Mouse (Mus musculus) limb, embryonic 13.5 days (tissue): Measurements from ENCODE around the gene Xpo4. TPM values are rescaled to one million over a fixed set of nuclear protein-coding genes. Genes with fewer than 3 reads are reported as not detected.

ENCODE experiments used
- ATAC-seq: fragments of 200-750 bp; cut with Nextera tagmentation; 2 replicates; pipeline ENCODE4 v1.8.0; 2017; ENCODE audit warnings: low read depth, moderate number of reproducible peaks, moderate TSS enrichment; ENCODE audit not compliant: low FRiP score
- H3K27ac ChIP-seq: fragments of 300-500 bp; sonication (generic); 2 replicates; pipeline ENCODE4 v1.5.1; 2015; ENCODE audit warnings: inconsistent platforms, mild to moderate bottlenecking, moderate library complexity
- H3K27me3 ChIP-seq: fragments of 300-500 bp; sonication (generic); 2 replicates; pipeline ENCODE4 v1.6.1; 2015; ENCODE audit warnings: mild to moderate bottlenecking, inconsistent platforms
- H3K36me3 ChIP-seq: fragments of 300-500 bp; sonication (generic); 2 replicates; pipeline ENCODE4 v1.6.1; 2015; ENCODE audit warnings: inconsistent platforms, mild to moderate bottlenecking, moderate library complexity
- H3K4me1 ChIP-seq: fragments of 300-500 bp; sonication (generic); 2 replicates; pipeline ENCODE4 v1.6.1; 2015; ENCODE audit warnings: inconsistent platforms
- H3K4me2 ChIP-seq: fragments of 300-500 bp; sonication (generic); replicated peaks from 2 replicates; pipeline ENCODE4 v1.6.1; 2015; ENCODE audit warnings: inconsistent platforms, mild to moderate bottlenecking, moderate library complexity
- H3K4me3 ChIP-seq: fragments of 300-500 bp; sonication (generic); 2 replicates; pipeline ENCODE4 v1.5.1; 2015; ENCODE audit warnings: moderate library complexity, mild to moderate bottlenecking, inconsistent platforms
- H3K9ac ChIP-seq: fragments of 300-500 bp; sonication (generic); 2 replicates; pipeline ENCODE4 v1.6.1; 2015; ENCODE audit warnings: mild to moderate bottlenecking, inconsistent platforms
- H3K9me3 ChIP-seq: fragments of 300-500 bp; sonication (generic); 2 replicates; pipeline ENCODE4 v1.6.1; 2016; ENCODE audit warnings: inconsistent platforms
- WGBS: fragments of 180-500 bp; shearing (Covaris S2); methylation state at CpG from one replicate; pipeline ENCODE4 v1.1.7; 2015; 5-methylcytosine and 5-hydroxymethylcytosine counted together
- polyA plus RNA-seq: library from polyadenylated mRNA; unstranded; fragments of >200 nt; fragmentation: Nextera tagmentation; extraction: Ambion mirVana; gene quantifications from 2 replicates; pipeline ENCODE4 v1.2.1, GENCODE M21; 2015

Xpo4 gene
- polyA plus RNA-seq, 1 experiment from 2014 or later: 26.4 TPM

DNA sequence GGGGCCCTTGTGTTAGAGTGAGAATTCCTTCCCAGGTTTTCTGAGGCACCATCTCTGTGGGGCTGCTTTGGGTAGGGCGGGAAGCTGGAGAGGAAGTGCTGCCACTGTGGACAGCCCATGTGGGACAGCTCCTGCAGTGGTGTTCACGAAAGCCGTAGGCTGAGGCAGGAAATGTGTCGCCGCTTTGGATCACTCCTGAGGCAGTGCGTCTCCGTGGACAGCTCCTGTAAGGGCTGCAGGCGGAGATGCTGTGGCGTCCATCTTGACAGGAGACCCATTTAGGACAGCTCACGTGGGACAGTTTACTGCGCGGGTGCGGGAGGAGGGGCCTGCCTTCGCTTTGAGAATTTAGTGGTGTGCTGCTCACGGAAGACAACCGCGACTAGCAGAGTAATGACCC, 119.7 kb downstream of the Xpo4 start:
- Histone ChIP-seq H3K4me3 (no peak overlapping the region), H3K27ac (no peak overlapping the region), H3K27me3 (no peaks in the 10 kb centered on the region), H3K9ac (no peak overlapping the region), H3K9me3 (0 out of 2 replicates have a peak, but pooled peaks cover 5% of the 10 kb centered on the region), H3K4me1 (peaks cover 18% of the 10 kb centered on the region), H3K4me2 (no peak overlapping the region), H3K36me3 (peaks cover 35% of the 10 kb centered on the region)
- ATAC-seq: no peak
- 85% methylated on average over 17 of the region's 17 CpGs for WGBS

DNA sequence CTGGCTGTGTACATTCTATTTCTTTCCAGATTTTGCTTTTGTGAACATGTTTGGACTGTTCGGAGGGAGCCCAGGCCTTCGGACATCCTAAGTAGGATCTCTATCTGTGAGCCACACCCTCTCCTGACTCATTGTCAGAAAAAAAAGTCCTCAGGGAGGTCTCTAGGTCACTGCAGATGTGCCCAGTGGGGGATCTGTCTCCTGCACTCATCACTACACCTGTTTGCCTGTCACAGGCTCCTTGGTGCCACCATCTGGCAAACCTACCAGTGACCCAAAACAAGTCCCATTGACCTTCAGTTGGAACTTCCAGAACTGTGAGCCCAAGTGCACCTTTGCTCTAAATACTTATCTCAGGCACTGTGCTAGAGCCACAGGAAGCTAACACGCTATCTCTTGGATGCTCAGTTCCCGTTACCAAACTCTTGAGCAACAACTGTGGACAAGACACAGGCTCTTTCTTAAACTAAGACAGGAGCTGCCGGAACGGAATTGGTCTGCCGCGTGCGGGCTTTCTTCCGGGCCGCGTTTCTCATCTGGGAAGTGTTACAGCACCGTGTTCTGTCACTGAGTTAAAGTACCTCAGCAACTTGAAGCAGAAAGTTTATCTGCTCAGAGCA, 121.7 kb downstream of the Xpo4 start:
- no peak overlapping the region for H3K4me3 ChIP-seq
- H3K9me3 ChIP-seq: 0 out of 2 replicates have a peak, but pooled peaks cover 5% of the 10 kb centered on the region
- H3K9ac ChIP-seq: no peak overlapping the region
- H3K36me3 ChIP-seq: peaks cover 18% of the 10 kb centered on the region
- WGBS: 93% methylated on average over 13 of the region's 13 CpGs
- no peak overlapping the region for H3K4me2 ChIP-seq
- ATAC-seq: no peak
- no peak overlapping the region for H3K27ac ChIP-seq
- H3K4me1 ChIP-seq: peaks cover 18% of the 10 kb centered on the region
- H3K27me3 ChIP-seq: no peaks in the 10 kb centered on the region

DNA sequence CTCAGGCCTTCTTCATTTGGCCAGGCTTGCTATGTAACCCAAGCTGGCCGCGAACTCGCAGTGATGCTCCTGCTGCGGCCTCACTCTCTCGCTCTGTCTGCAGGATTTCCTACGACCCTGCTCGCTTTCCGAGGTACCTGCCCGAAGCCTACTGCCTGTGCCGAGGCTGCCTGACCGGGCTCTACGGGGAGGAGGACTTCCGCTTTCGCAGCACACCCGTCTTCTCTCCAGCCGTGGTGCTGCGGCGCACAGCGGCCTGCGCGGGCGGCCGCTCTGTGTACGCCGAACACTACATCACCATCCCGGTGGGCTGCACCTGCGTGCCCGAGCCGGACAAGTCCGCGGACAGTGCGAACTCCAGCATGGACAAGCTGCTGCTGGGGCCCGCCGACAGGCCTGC, 123.0 kb downstream of the Xpo4 start:
- H3K27me3 ChIP-seq: no peaks in the 10 kb centered on the region
- WGBS: 68% methylated on average over 34 of the region's 34 CpGs

DNA sequence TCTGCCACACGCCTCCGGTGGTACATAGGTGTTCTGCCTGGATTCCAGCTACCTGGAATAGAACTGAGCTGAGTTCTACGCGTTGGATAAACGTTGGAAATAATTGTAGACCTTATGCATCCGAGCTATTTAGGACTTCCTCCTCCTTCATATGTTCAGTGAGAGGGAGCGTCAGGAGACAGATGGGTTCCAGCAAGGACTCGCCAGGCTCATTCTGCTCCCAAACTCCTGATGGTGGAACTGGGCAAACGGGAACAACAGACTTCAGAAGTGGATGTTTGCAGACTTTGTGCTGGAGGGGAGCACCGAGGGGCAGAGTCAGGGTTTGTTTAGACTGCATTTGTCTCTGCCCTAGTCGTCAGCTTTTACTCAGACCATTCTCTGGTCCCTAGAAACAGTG, 124.5 kb downstream of the Xpo4 start:
- 89% methylated on average over 11 of the region's 11 CpGs for WGBS
- no peak overlapping the region for H3K27ac ChIP-seq
- H3K9ac ChIP-seq: no peak overlapping the region
- H3K4me2 ChIP-seq: no peak overlapping the region
- H3K4me1 ChIP-seq: peaks cover 18% of the 10 kb centered on the region
- H3K27me3 ChIP-seq: no peaks in the 10 kb centered on the region
- ATAC-seq: no peak
- H3K9me3 ChIP-seq: 0 out of 2 replicates have a peak, but pooled peaks cover 5% of the 10 kb centered on the region
- H3K36me3 ChIP-seq: peaks cover 13% of the 10 kb centered on the region
- no peak overlapping the region for H3K4me3 ChIP-seq

More for the DNA sequence above, 123.0 kb downstream of the Xpo4 start:
- Histone ChIP-seq H3K27ac (no peak overlapping the region), H3K4me1 (peaks cover 20% of the 10 kb centered on the region), H3K4me3 (no peak overlapping the region), H3K9me3 (0 out of 2 replicates have a peak, but pooled peaks cover 5% of the 10 kb centered on the region), H3K4me2 (no peak overlapping the region), H3K9ac (no peak overlapping the region), H3K36me3 (peaks cover 13% of the 10 kb centered on the region)
- ATAC-seq: no peak

DNA sequence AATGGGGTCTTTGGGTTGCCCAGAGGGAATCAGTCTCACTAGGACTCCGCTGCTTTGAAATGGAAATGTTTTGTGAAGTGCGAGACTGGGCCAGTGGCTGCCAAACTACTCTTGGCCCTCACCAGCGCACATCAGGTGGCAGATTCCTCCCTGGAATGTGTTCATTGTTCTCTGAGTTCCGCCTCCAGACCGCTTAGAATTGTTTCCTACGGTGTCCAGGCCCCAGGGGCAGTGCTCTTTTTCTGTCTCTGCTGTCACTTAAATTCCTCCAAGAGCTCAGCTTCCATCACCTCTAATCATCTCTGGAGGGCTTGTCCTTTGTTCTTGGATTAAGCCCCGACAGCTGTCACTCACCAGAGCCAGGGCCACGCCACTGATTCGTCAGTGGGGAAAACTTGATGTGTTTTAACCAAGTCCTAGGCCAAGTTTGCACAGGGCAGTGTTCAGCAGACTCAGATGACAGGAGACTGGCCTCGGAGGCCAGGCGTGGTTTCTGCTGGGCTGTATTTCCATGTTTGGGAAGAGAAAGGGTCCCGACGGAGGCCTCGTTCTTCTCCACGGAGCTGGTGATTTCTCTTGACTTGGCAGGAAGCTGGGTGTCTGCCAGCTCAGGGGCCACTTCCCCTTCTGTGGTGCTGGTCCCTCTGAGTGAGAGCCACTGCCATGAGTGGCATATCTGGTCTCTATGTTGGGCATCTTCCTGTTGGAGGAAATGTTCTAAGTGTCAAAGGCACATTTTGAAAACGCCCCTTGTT, 127.8 kb downstream of the Xpo4 start:
- Histone ChIP-seq H3K27ac (peak overlapping the region; percentile 6; the same call in 1 of the 2 replicates), H3K27me3 (0 out of 2 replicates have a peak, but pooled peaks cover 4% of the 10 kb centered on the region), H3K4me1 (peaks cover 41% of the 10 kb centered on the region), H3K36me3 (peaks cover 7% of the 10 kb centered on the region), H3K9ac (peak overlapping the region; percentile 4; the same call in 1 of the 2 replicates), H3K9me3 (0 out of 2 replicates have a peak, but pooled peaks cover 4% of the 10 kb centered on the region), H3K4me2 (no peak overlapping the region), H3K4me3 (no peak overlapping the region)
- ATAC-seq: no peak
- WGBS: 24% methylated on average over 16 of the region's 16 CpGs

DNA sequence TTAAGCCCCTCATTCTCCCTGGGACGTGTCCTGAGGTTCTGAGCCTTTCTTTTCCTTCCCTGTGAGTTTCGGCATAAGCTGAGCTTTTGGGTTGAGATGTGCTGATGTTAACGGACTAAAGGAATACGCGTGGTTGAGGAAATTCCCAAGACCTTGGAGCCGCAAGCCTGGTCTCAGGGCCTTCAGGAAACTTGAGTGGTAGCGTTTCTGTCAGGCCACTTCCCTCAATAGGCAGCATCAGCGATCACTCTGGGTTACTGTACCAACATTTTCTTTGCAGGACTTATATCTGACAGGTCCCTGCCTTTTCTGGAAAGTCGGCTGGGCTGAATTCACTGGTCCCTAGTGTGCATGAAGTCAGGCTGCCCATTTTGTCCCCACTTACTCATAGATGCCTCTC, 128.4 kb downstream of the Xpo4 start:
- 54% methylated on average over 9 of the region's 9 CpGs for WGBS
- H3K36me3 ChIP-seq: peaks cover under 1% of the 10 kb centered on the region; the same call in 1 of the 2 replicates
- no peak for ATAC-seq
- H3K4me2 ChIP-seq: no peak overlapping the region
- H3K9me3 ChIP-seq: no peaks in the 10 kb centered on the region
- H3K4me3 ChIP-seq: no peak overlapping the region
- H3K27me3 ChIP-seq: 0 out of 2 replicates have a peak, but pooled peaks cover 4% of the 10 kb centered on the region
- peaks cover 41% of the 10 kb centered on the region for H3K4me1 ChIP-seq
- H3K27ac ChIP-seq: peak overlapping the region; percentile 6; the same call in 1 of the 2 replicates
- peak overlapping the region; percentile 4; the same call in 1 of the 2 replicates for H3K9ac ChIP-seq

DNA sequence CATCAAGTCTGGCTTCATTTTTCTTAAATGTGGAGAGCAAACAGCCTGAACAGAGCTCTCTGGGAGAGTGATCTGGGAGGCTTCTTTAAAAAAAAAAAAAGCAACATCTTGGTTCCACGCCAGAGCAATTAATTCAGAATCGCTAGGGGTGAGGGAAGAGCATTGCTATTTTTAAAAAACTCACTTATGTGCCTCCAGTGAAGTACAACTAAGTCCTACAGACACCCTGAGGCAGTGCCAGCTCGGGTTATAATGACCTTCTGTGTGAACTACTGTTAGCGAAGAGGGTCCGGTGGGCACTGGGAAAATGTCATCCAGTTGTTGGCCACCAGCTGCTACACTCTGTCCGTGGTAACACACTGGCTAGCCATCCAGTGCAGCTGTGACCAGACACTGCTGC, 129.6 kb downstream of the Xpo4 start:
- Histone ChIP-seq H3K27me3 (0 out of 2 replicates have a peak, but pooled peaks cover 4% of the 10 kb centered on the region), H3K36me3 (no peaks in the 10 kb centered on the region), H3K4me2 (no peak overlapping the region), H3K9ac (no peak overlapping the region), H3K9me3 (no peaks in the 10 kb centered on the region), H3K4me3 (no peak overlapping the region), H3K27ac (peak overlapping the region; percentile 83; the same call in 1 of the 2 replicates), H3K4me1 (peaks cover 41% of the 10 kb centered on the region)
- WGBS: 55% methylated on average over 6 of the region's 6 CpGs
- ATAC-seq: no peak

DNA sequence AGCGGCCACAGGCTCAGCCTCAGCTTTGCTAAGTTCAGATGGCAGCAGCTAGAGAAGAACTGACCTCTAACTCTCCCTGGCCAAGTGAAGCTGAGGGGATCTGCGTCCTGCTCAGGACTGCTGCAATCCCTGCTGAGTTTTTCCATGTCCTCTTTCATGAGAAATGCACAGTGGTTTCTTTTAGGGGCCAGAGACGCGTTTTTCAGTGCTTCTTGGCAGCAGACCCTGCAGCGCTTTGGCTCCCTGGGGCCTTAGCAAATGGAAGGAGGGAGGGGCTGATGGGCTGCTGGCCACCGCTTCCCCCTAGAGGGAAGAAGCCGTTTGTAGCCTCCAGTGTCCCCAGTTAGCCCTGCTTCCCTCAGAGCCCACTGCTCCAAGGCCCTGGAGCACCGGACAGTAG, 130.3 kb downstream of the Xpo4 start:
- WGBS: 13% methylated on average over 8 of the region's 8 CpGs
- 0 out of 2 replicates have a peak overlapping the region, but pooled peaks have one; percentile 34 for H3K4me2 ChIP-seq
- H3K9ac ChIP-seq: no peak overlapping the region
- H3K4me1 ChIP-seq: peaks cover 41% of the 10 kb centered on the region
- H3K27ac ChIP-seq: peak overlapping the region; percentile 83
- H3K9me3 ChIP-seq: no peaks in the 10 kb centered on the region
- ATAC-seq: peak; percentile 37; the same call in 1 of the 2 replicates
- no peaks in the 10 kb centered on the region for H3K36me3 ChIP-seq
- H3K27me3 ChIP-seq: 0 out of 2 replicates have a peak, but pooled peaks cover 4% of the 10 kb centered on the region
- H3K4me3 ChIP-seq: no peak overlapping the region

DNA sequence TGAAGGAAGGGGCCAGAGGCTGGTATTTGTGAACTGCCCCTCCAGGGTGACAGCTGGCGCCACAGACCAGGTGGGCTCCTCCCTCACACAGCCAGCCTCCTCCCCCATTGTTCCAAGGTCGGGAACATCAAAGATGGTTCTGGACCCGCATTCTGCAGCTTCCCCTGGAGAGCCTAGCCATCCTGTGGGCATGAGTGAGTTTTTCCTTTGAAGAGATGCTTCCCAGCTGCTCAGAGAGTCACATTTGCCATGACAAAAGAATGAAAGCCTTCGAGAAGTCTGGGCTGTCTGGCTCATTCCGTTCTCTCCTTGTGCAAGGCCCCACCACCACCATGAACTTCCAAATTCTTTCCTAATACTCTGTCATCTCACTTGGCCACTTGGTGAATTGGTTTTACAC, 130.9 kb downstream of the Xpo4 start:
- no peaks in the 10 kb centered on the region for H3K9me3 ChIP-seq
- no peaks in the 10 kb centered on the region for H3K36me3 ChIP-seq
- 0 out of 2 replicates have a peak, but pooled peaks have one; percentile 17 for ATAC-seq
- H3K4me1 ChIP-seq: peaks cover 47% of the 10 kb centered on the region
- H3K27me3 ChIP-seq: 0 out of 2 replicates have a peak, but pooled peaks cover 4% of the 10 kb centered on the region
- H3K4me3 ChIP-seq: no peak overlapping the region
- H3K4me2 ChIP-seq: 0 out of 2 replicates have a peak overlapping the region, but pooled peaks have one; percentile 34
- peak overlapping the region; percentile 83 for H3K27ac ChIP-seq
- 12% methylated on average over 5 of the region's 5 CpGs for WGBS
- H3K9ac ChIP-seq: peak overlapping the region; percentile 4; the same call in 1 of the 2 replicates

DNA sequence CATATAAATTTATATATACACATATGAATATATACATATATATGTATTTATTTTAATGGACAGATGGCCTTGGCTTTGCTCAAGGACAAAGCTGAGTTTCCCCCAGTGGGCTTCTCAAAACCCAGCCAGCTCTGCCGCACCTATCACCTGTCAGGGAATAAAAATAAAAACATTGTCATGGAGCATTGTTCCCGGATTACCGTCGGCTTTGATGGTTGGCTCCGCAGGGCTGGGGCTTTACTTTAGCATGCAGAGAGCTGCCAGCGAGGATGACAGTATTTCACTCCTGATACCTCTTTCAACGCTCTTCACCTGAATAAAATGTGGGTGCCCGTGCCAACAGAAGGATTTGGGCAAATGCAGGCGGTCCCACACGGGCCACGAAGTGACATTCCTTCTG, 131.4 kb downstream of the Xpo4 start:
- WGBS: 18% methylated on average over 11 of the region's 11 CpGs
- Histone ChIP-seq H3K27me3 (0 out of 2 replicates have a peak, but pooled peaks cover 4% of the 10 kb centered on the region), H3K9ac (peak overlapping the region; percentile 4; the same call in 1 of the 2 replicates), H3K4me2 (no peak overlapping the region), H3K4me3 (no peak overlapping the region), H3K27ac (0 out of 2 replicates have a peak overlapping the region, but pooled peaks have one; percentile 83), H3K9me3 (no peaks in the 10 kb centered on the region), H3K4me1 (peaks cover 51% of the 10 kb centered on the region), H3K36me3 (no peaks in the 10 kb centered on the region)
- ATAC-seq: no peak

DNA sequence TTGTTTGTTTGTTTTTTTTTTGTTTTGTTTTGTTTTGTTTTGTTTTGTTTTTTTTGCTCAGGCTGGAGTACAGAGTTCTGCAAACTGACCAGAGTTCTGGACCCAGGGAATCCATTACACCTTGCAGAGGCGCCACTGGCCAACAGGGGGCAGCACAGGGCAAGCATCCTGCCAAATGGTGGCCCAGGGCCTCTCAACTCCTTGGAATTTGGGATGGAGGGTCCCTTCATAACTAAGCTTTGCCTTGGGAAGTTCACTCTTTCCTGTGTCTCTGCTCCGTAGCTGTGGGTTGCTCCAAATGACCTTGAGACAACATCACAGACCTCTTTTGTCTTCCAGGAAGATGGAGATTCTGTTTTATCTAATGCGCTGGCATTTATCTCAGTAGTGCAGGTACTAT, 132.0 kb downstream of the Xpo4 start:
- Histone ChIP-seq H3K9me3 (no peaks in the 10 kb centered on the region), H3K36me3 (no peaks in the 10 kb centered on the region), H3K27ac (no peak overlapping the region), H3K27me3 (0 out of 2 replicates have a peak, but pooled peaks cover 4% of the 10 kb centered on the region), H3K4me3 (no peak overlapping the region), H3K4me2 (no peak overlapping the region), H3K9ac (no peak overlapping the region), H3K4me1 (peaks cover 56% of the 10 kb centered on the region)
- WGBS: 38% methylated on average over 3 of the region's 3 CpGs
- no peak for ATAC-seq

DNA sequence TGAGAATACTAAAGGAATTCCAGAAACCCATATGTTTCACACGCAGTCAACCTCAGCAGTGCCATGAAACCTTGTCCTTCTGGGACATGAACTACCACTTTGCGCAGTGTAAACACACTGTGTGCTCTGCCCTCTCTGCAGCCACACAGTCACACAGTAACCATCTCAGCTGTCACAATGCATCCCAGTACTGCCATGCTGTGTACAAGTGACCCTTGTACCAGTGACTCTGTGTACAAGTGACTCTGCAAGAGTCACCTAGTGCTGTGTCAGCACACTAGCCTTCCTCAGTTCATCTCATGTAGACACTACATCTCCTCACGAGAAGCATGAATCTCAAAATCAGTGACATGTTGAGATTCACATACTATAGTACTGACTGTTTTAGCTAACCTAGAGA, 132.7 kb downstream of the Xpo4 start:
- WGBS: 89% methylated on average over 3 of the region's 3 CpGs
- Histone ChIP-seq H3K27ac (no peak overlapping the region), H3K4me3 (no peak overlapping the region), H3K4me1 (peaks cover 52% of the 10 kb centered on the region), H3K36me3 (no peaks in the 10 kb centered on the region), H3K27me3 (0 out of 2 replicates have a peak, but pooled peaks cover 4% of the 10 kb centered on the region), H3K4me2 (no peak overlapping the region), H3K9ac (no peak overlapping the region), H3K9me3 (no peaks in the 10 kb centered on the region)
- no peak for ATAC-seq
